13 mouse cellular contexts compared by ENCODE assay signal in genomic region chr10:10325560-10325959, GRCm38 (mm10).
DNase-seq lines count a peak whose midpoint lies in the region; TF ChIP-seq lines count a peak whose summit lies in the region.
"Had no signal": no experiment of that assay in that cellular context is flagged by ENCODE, and none has a peak within 500 bp of the region (broad histone marks: within the 10 kb centered on the region; RNA-seq: fewer than 3 reads in every experiment).

No protein-coding gene starts in this region.

- H3K4me3 ChIP-seq in heart, embryonic 10.5 days = no peak overlapping the region
- H3K4me3 ChIP-seq in bone marrow macrophage, adult 2 months (ENCODE audit: insufficient read depth, low read length) = no peak overlapping the region
- H3K4me3 ChIP-seq: limb, embryonic 12.5 days had no signal

- TF ChIP-seq CTCF in bone marrow macrophage, adult 2 months (IDR thresholded peaks at IDR 0.05; ENCODE audit: low read depth, low read length) = no peak

- H3K27me3 ChIP-seq in heart, embryonic 10.5 days (ENCODE audit: insufficient read depth, poor library complexity, severe bottlenecking) = no peaks in the 10 kb centered on the region
- H3K27me3 ChIP-seq: limb, embryonic 12.5 days had no signal

- H3K9me3 ChIP-seq in heart, embryonic 10.5 days = no peaks in the 10 kb centered on the region
- H3K9me3 ChIP-seq: limb, embryonic 12.5 days had no signal

- no peaks in the 10 kb centered on the region for H3K4me1 ChIP-seq in heart, embryonic 10.5 days
- peaks cover 44% of the 10 kb centered on the region for H3K4me1 ChIP-seq in bone marrow macrophage, adult 2 months (ENCODE audit: control insufficient read depth, insufficient read depth, low read length)
- H3K4me1 ChIP-seq: limb, embryonic 12.5 days had no signal

- H3K36me3 ChIP-seq in heart, embryonic 10.5 days = no peaks in the 10 kb centered on the region
- H3K36me3 ChIP-seq: limb, embryonic 12.5 days had no signal

- DNase-seq in heart, adult 18-20 months = peak; percentile 35 to 53
- DNase-seq in heart, embryonic 10.5 days (ENCODE audit: low spot score) = no peak
- peak; percentile 48 for DNase-seq in right cerebral cortex, adult 18-20 months
- no peak for DNase-seq in right cerebral cortex, postnatal 14 days
- DNase-seq in ovary, postnatal 10 days (ENCODE audit: low spot score) = no peak
- no peak for DNase-seq in embryo, embryonic 10.5 days (ENCODE audit: low spot score)
- DNase-seq: adrenal gland, adult 8-10 months; cerebellum, adult 9-11 months; midbrain, embryonic 14.5 days had no signal

- TF ChIP-seq POLR2A in bone marrow macrophage, adult 2 months (IDR thresholded peaks at IDR 0.05; ENCODE audit: borderline replicate concordance, low read depth, low read length) = no peak

- H3K27ac ChIP-seq in heart, embryonic 10.5 days = no peak overlapping the region
- H3K27ac ChIP-seq in bone marrow macrophage, adult 2 months (ENCODE audit: insufficient read depth, low read depth, low read length) = peak overlapping the region; percentile 86
- H3K27ac ChIP-seq: hindbrain, embryonic 14.5 days; kidney, postnatal 0 days; limb, embryonic 12.5 days had no signal

- 78% methylated on average over 2 of the region's 2 CpGs for WGBS in heart, embryonic 10.5 days

Comparison
In these comparisons a context has a peak if more than half of its experiments do, and no peak if none do; other contexts are left out.
1. DNase-seq: peak in heart, adult 18-20 months (2 of 2) and right cerebral cortex, adult 18-20 months (single experiment); none in heart, embryonic 10.5 days (single experiment), right cerebral cortex, postnatal 14 days (single experiment), ovary, postnatal 10 days (single experiment) and embryo, embryonic 10.5 days (single experiment).